ENCODE assay signal across 8 mouse cellular contexts in the genomic region with DNA sequence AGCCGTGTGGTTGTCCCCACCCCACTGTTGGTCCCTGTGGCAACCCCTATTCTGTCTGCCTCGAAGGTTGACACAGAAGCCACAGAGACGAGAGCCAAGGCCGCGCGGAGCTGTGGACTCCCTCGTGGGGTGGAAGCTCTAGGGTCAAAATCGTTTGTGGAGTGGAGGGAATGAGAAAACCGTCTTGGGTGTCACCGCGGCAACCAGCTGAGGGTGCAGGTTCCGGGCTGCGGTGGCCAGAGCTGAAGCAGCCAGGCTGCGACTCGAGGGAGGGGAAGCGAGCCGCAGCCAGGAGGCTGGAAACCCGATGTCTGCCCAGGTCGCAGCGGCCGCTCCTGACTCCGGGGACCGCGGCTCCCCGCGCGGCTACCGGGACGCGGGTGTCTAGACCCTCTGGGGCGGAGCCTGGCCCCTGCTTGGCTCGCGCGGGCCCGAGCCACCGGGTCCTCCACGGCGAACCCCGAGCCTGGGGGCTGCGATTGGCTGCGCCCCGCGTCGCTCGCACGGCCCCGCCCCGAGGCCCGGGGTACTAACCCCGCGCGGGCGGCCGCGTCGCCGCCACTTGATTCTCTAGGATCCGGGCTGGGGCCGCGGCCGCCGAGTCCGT. TPM values are rescaled to one million over a fixed set of nuclear protein-coding genes. Genes with fewer than 3 reads are reported as not detected.
DNase-seq lines count a peak whose midpoint lies in the region; ATAC-seq and TF ChIP-seq lines count a peak whose summit lies in the region.

No protein-coding gene starts in this region.

- H3K27ac ChIP-seq in forebrain, embryonic 13.5 days: no peak overlapping the region
- no peak overlapping the region for H3K27ac ChIP-seq in intestine, embryonic 15.5 days
- no peak overlapping the region for H3K27ac ChIP-seq in stomach, postnatal 0 days (replicated peaks)

- H3K9me3 ChIP-seq in forebrain, embryonic 13.5 days (replicated peaks): no peaks in the 10 kb centered on the region
- no peaks in the 10 kb centered on the region for H3K9me3 ChIP-seq in intestine, embryonic 15.5 days
- H3K9me3 ChIP-seq in megakaryocyte, embryonic 14.5 days: no peaks in the 10 kb centered on the region
- H3K9me3 ChIP-seq in stomach, postnatal 0 days (ENCODE audit: control insufficient read depth, low read length): no peaks in the 10 kb centered on the region

- no peaks in the 10 kb centered on the region for H3K36me3 ChIP-seq in forebrain, embryonic 13.5 days (ENCODE audit: poor library complexity, severe bottlenecking)
- H3K36me3 ChIP-seq in intestine, embryonic 15.5 days: no peaks in the 10 kb centered on the region
- H3K36me3 ChIP-seq in megakaryocyte, embryonic 14.5 days (replicated peaks; ENCODE audit: low read length): peaks cover 67% of the 10 kb centered on the region
- H3K36me3 ChIP-seq in stomach, postnatal 0 days (ENCODE audit: control insufficient read depth, insufficient read depth, low read length): no peaks in the 10 kb centered on the region

- TF ChIP-seq EP300 in stomach, postnatal 0 days (optimal IDR thresholded peaks at IDR 0.05): no peak

- under 1% methylated on average over 30 of the region's 63 CpGs for WGBS in forebrain, embryonic 13.5 days
- WGBS in intestine, embryonic 15.5 days: 1% methylated on average over 56 of the region's 63 CpGs
- 2% methylated on average over 60 of the region's 63 CpGs for WGBS in stomach, postnatal 0 days

- H3K4me1 ChIP-seq in forebrain, embryonic 13.5 days: peaks cover 21% of the 10 kb centered on the region
- peaks cover 15% of the 10 kb centered on the region for H3K4me1 ChIP-seq in intestine, embryonic 15.5 days (replicated peaks)
- peaks cover 93% of the 10 kb centered on the region for H3K4me1 ChIP-seq in megakaryocyte, embryonic 14.5 days
- no peaks in the 10 kb centered on the region for H3K4me1 ChIP-seq in stomach, postnatal 0 days (replicated peaks; ENCODE audit: control insufficient read depth, insufficient read depth)

- ATAC-seq in forebrain, embryonic 13.5 days: 0 out of 2 replicates have a peak, but pooled peaks have one; percentile 23
- peak; percentile 48; the same call in 1 of the 2 replicates for ATAC-seq in intestine, embryonic 15.5 days
- no peak; the same call in 1 of the 2 replicates for ATAC-seq in stomach, postnatal 0 days (ENCODE audit: low FRiP score, low TSS enrichment)
- no peak for ATAC-seq in cerebellum, adult (ENCODE audit: insufficient number of reproducible peaks, low FRiP score, low TSS enrichment)

- no peak overlapping the region for H3K9ac ChIP-seq in forebrain, embryonic 13.5 days
- peak overlapping the region; percentile 28; the same call in 1 of the 2 replicates for H3K9ac ChIP-seq in intestine, embryonic 15.5 days
- no peak overlapping the region for H3K9ac ChIP-seq in stomach, postnatal 0 days (ENCODE audit: low read length)

- DNase-seq in urinary bladder, postnatal 25 days (ENCODE audit: low spot score): peak; percentile 11
- no peak for DNase-seq in urinary bladder, postnatal 10 days (ENCODE audit: low spot score)
- no peak for DNase-seq in stomach, postnatal 0 days (ENCODE audit: low spot score)
- DNase-seq in ovary, postnatal 14 days (ENCODE audit: low spot score): no peak

- peak overlapping the region; percentile 36 for H3K4me3 ChIP-seq in forebrain, embryonic 13.5 days
- peak overlapping the region; percentile 43 for H3K4me3 ChIP-seq in intestine, embryonic 15.5 days (replicated peaks)
- H3K4me3 ChIP-seq in megakaryocyte, embryonic 14.5 days (replicated peaks): peak overlapping the region; percentile 96
- peak overlapping the region; percentile 32 for H3K4me3 ChIP-seq in stomach, postnatal 0 days (ENCODE audit: low read depth, low read length)

- H3K4me2 ChIP-seq in forebrain, embryonic 13.5 days: peak overlapping the region; percentile 55
- peak overlapping the region; percentile 73 for H3K4me2 ChIP-seq in intestine, embryonic 15.5 days (replicated peaks)
- peak overlapping the region; percentile 52 for H3K4me2 ChIP-seq in stomach, postnatal 0 days (replicated peaks; ENCODE audit: low read depth)

- no peak for TF ChIP-seq CTCF in stomach, postnatal 0 days (IDR thresholded peaks at IDR 0.05; ENCODE audit: low read depth)

- peaks cover 100% of the 10 kb centered on the region for H3K27me3 ChIP-seq in forebrain, embryonic 13.5 days
- peaks cover 98% of the 10 kb centered on the region for H3K27me3 ChIP-seq in intestine, embryonic 15.5 days (replicated peaks)
- H3K27me3 ChIP-seq in megakaryocyte, embryonic 14.5 days (replicated peaks): no peaks in the 10 kb centered on the region
- peaks cover 21% of the 10 kb centered on the region; the same call in 1 of the 2 replicates for H3K27me3 ChIP-seq in stomach, postnatal 0 days (ENCODE audit: control insufficient read depth, insufficient read depth, low read length)

RNA-seq across cellular contexts. Expression of a gene that starts 31.6 kb away (rescaled TPM):
- not detected in 2 replicates for polyA plus RNA-seq in forebrain, embryonic 13.5 days (2015; fragmentation: Nextera tagmentation; extraction: Ambion mirVana)
- 0.24 and 0.26 TPM in 2 replicates for polyA plus RNA-seq in intestine, embryonic 15.5 days (2015; fragmentation: Nextera tagmentation; extraction: Ambion mirVana)
- 128 and 414 TPM in 2 replicates for polyA plus RNA-seq in megakaryocyte, embryonic 14.5 days (2012; ENCODE audit: insufficient read depth, low replicate concordance)
- polyA plus RNA-seq in stomach, postnatal 0 days (2015; fragmentation: Nextera tagmentation; extraction: Ambion mirVana): 0.13 and 0.25 TPM in 2 replicates

Comparison
In these comparisons a context has a peak if more than half of its experiments do, and no peak if none do; other contexts are left out.
1. ATAC-seq: peak in forebrain, embryonic 13.5 days (single experiment) and intestine, embryonic 15.5 days (single experiment); none in stomach, postnatal 0 days (single experiment) and cerebellum, adult (single experiment).
2. H3K4me3 ChIP-seq: peak in every context shown above with its lines; median percentile 96 in megakaryocyte, embryonic 14.5 days; 43 in intestine, embryonic 15.5 days; 36 in forebrain, embryonic 13.5 days; 32 in stomach, postnatal 0 days.
3. RNA of a gene that starts 31.6 kb away (polyA plus RNA-seq): 128 to 414 TPM in megakaryocyte, embryonic 14.5 days; 0.24 to 0.26 TPM in intestine, embryonic 15.5 days, 0.13 to 0.25 TPM in stomach, postnatal 0 days and not detected in forebrain, embryonic 13.5 days; every median in the first group is over 100 times any median in the second.
4. Peak in every context shown above with its lines, with median percentiles within 50 percentile points of each other: H3K4me2 ChIP-seq.